Mouse (Mus musculus): ENCODE data around the gene Slc9b1.
A peak's percentile ranks its signal among the peaks of the same experiment; 100 is the strongest.

Slc9b1 gene

GRCm38 (mm10) chr3:135347739-135348264, at the start of gene Slc9b1:
Gene Slc9b1, plus strand, starts transcription at chr3:135348029.
- DNase-seq: peak; percentile 12 to 47

DNA sequence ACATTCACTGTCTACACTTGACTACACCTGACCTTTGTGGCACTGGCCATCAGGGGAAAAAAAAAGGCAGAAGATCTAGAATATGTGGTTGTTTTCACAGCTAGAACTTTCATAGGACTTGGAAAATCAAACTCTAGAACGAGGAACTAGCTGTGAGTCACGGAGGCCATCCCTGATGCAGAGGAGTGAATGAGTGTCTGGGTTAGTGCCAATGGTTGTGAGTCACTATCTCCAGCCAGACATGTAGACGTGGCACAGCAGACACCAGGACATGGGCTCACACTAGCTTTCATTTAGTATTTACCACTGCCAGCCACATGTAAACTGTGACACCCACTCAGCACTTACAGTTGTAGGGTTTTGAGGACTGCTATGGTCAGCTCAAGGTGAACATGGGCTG, 49.3 kb upstream of the Slc9b1 start:
- no peak for DNase-seq

DNA sequence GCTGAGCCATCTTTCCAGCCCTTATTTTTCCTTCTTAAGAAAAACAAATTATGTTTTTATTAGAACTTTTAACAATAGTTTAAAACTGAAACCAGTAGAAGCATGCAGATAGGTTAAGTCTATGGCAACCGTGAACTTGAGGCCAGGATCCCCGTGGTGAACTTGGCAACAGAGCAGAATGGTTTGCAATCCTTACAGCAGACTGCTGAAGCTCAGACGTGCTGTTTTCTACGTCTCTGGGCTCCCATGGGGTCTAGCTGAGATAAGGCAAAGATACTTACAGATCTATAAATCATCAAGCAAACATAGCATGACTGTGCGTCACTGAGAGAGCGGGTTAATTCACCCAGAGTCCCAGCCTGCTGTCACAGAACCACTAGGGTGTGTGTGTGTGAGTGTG, 47.7 kb upstream of the Slc9b1 start:
- no peak for DNase-seq

GRCm38 (mm10) chr3:135304060-135304459, 43.8 kb upstream of the Slc9b1 start:
- DNase-seq: no peak

- no peak for DNase-seq
These were observed 43.3 kb upstream of the Slc9b1 start for GRCm38 (mm10) chr3:135304566-135304965.

GRCm38 (mm10) chr3:135307411-135308259, 40.2 kb upstream of the Slc9b1 start, which contains the start of gene Slc9b2:
Gene Slc9b2, plus strand, starts transcription at chr3:135307700.
- DNase-seq: peak; percentile 49 to 66

- DNase-seq: no peak
These were observed 34.8 kb upstream of the Slc9b1 start for GRCm38 (mm10) chr3:135312916-135313491.

- DNase-seq: no peak
These were observed 34.1 kb upstream of the Slc9b1 start for GRCm38 (mm10) chr3:135313727-135314126.

DNA sequence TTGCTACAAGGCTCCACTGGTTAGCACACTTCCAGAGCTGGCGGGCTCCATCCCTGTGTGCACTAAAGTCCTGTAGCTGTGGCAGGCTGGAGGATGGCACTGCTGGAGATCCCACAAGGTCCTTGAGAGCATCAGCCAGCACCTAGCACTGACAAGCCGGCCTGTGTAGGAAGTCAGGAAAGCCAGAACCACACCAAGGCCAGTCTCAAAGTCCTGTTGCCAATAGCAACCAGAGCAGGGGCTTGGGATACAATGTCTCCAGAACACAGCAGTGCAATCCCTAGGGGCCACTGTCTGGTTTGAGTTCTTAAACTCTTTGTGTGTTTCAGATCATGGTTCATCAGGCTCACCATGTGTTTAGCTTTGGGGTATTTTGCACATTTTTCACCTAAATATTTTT, 33.0 kb upstream of the Slc9b1 start:
- DNase-seq: no peak

- no peak for DNase-seq
These were observed 32.0 kb upstream of the Slc9b1 start for GRCm38 (mm10) chr3:135315720-135316425.

GRCm38 (mm10) chr3:135318331-135318730, 29.5 kb upstream of the Slc9b1 start:
- no peak for DNase-seq

DNA sequence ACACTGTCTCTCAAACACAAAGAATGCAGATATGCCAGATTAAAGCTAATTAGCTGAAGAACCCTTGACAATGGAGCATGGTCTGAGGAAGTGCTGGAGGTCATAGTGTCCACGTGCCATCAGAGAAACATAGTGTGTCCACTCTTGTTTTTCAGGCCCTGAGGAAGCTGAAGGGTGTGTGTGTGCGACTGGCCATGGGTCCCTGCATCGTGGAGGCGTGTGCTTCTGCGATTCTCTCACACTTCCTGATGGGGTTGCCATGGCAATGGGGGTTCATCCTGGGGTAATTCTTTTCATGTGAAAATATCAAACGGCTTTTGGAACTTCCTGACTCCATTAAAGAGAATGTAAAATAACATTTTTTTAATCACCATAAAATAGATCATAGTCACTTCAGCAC, 23.5 kb upstream of the Slc9b1 start:
- no peak for DNase-seq

- DNase-seq: no peak
These were observed 20.7 kb upstream of the Slc9b1 start for GRCm38 (mm10) chr3:135327176-135327575.

DNA sequence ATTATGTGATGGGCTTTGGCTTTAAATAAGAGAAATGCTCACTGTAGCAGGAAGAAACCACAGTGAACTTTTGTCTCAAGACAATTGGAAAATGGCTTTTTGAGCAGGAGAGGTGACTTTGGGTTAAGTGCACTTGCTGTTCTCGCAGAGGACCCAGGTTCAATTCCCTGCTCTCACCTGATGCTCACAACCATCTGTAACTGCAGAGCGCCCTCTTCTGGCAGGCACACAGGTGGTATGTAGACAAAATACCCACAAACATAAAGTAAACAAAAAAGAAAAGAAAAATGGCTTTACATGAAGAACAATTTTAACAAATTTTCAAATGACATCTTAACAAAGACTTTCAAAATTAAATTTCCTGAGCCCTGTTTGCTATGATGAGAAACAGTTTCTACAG, 20.2 kb upstream of the Slc9b1 start:
- DNase-seq: no peak

GRCm38 (mm10) chr3:135328560-135328959, 19.3 kb upstream of the Slc9b1 start:
- peak in 1 of 2 experiments; percentile 67 for DNase-seq

DNA sequence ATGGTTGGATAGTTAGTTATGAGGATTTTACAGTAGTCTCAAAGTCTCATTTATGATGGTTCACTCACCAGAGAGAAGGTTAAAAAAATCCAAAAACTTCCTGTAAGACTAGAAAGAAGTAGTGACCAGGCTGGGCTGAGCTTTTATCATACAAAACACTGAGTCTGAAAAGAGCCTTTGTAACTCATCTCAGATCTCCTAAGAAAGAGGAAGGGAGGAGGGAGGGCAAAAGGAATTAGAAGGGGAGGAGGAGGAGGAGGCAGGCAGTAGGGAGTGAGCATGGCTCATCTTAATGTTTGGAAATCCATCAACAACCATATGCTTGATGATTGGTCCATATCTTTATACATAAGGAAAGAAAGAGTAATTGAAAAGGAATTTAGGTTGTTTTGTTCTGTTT, 15.1 kb upstream of the Slc9b1 start:
- no peak for DNase-seq

GRCm38 (mm10) chr3:135333763-135334162, 14.1 kb upstream of the Slc9b1 start:
- no peak for DNase-seq

GRCm38 (mm10) chr3:135349022-135349421, 1.2 kb downstream of the Slc9b1 start:
- DNase-seq: no peak

DNA sequence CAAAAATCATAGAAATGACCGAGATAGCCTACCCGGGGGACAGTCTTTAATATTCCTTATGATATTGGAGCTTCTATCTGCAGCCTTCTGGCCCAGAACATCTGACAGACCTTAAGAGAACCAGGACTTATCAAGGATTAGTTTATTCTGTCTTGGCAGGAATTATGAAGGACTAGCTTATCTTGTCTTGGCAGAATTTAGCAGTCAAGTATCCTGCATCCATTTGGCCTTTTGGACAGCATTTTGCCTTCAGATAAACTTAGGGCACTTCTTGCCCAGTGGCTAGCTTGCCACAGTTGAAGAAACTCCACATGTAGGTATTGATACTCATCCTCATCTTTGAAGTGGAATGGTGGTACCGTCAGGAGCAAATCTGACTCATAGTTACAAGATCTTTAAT, 4.0 kb downstream of the Slc9b1 start:
- DNase-seq: no peak

- no peak for DNase-seq
These were observed 9.6 kb downstream of the Slc9b1 start for GRCm38 (mm10) chr3:135357394-135357793.

DNA sequence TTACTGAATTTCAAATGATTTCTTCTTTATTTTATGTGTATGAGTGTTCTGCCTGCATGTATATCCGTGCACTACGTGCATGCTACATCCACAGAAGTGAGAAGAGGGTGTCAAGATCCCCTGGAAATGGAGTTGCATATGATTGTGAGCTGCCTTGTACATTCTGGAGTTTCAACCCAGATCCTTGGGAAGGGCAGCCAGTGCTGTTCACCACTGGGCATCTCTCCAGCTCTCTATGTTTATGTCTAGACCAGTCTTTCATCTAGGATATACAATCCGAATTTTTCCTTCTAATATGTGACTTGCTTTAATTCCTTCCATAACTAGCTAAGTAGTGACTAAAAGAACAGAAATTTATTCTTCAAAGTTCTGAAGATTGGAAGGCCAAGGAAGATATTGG, 28.0 kb downstream of the Slc9b1 start:
- DNase-seq: no peak

- no peak for DNase-seq
These were observed 29.6 kb downstream of the Slc9b1 start for GRCm38 (mm10) chr3:135377445-135377844.

DNA sequence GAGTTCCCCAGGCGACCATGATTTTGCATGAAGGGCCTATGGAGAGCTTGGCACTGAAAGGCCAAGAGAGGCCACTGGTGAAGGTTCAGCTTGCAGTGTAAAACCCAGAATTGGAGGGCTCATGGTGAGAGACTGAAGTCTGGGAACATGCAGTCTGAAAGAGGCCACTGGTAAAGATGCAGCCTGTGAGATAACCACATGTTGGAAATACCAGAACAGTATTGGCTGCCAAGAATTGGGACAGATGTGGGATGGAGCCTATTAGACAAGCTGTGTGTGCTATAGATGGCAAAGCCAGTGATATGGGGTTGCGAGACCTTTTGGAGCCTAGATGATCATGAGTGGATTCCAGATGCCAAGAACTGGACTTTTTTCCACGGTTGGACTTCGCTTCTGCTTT, 32.0 kb downstream of the Slc9b1 start:
- DNase-seq: no peak

DNA sequence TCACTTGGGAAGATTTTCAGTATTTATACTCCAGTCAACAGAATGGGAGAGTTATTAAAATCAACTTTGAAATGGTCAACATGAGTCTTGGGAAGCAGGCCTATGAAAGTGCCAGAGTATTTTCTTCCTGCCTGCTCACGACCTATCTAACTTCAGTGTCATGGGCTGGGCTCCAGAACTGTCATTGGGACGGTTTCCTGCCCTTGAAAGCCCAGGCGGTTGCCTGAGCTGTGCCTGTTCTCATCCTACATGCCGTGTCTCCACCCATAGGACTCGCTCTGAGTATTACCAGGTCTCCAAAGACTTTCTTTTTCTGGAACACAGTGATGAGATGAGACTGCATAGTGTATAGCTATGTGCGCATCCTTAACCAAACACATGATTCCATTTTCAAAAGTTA, 45.4 kb downstream of the Slc9b1 start:
- no peak for DNase-seq
